22 mouse cellular contexts compared by ENCODE assay signal in genomic region chr4:101350656-101351055, GRCm38 (mm10).
A peak's percentile ranks its signal among the peaks of the same experiment; 100 is the strongest.
DNase-seq lines count a peak whose midpoint lies in the region; ATAC-seq and TF ChIP-seq lines count a peak whose summit lies in the region.
"Had no signal": no experiment of that assay in that cellular context is flagged by ENCODE, and none has a peak within 500 bp of the region (broad histone marks: within the 10 kb centered on the region; RNA-seq: fewer than 3 reads in every experiment).

No protein-coding gene starts in this region.

- in situ Hi-C loops in ES-E14 (cut with MboI; ENCODE audit: low sequenced_read_pairs in 2 of 2, unreplicated experiment in 2 of 2) = no loop called here

- H3K4me1 ChIP-seq in ES-E14 (ENCODE audit: control insufficient read depth in 2 of 2, insufficient read depth in 2 of 2, low read length in 2 of 2, poor library complexity in 1 of 2) = no peaks in the 10 kb centered on the region
- H3K4me1 ChIP-seq in midbrain, embryonic 13.5 days (replicated peaks) = peaks cover 31% of the 10 kb centered on the region
- peaks cover 4% of the 10 kb centered on the region for H3K4me1 ChIP-seq in intestine, embryonic 15.5 days (replicated peaks)

- intact Hi-C loops in heart, postnatal 14 days (cut with DNase I) = loop anchor here (5.0 kb wide), 1 partner anchor 58 kb away; no protein-coding TSS in a partner anchor

- 86% methylated on average over 8 of the region's 8 CpGs for WGBS in midbrain, embryonic 13.5 days
- WGBS in intestine, embryonic 15.5 days = 92% methylated on average over 8 of the region's 8 CpGs

- 0 out of 2 replicates have a peak overlapping the region, but pooled peaks have one; percentile 19 for H3K9ac ChIP-seq in ES-E14 (ENCODE audit: insufficient read depth, low read depth, low read length, poor library complexity, severe bottlenecking)
- no peak overlapping the region for H3K9ac ChIP-seq in midbrain, embryonic 13.5 days (replicated peaks)
- H3K9ac ChIP-seq in intestine, embryonic 15.5 days = no peak overlapping the region
- H3K9ac ChIP-seq: heart, embryonic 13.5 days; hindbrain, embryonic 14.5 days; limb, embryonic 12.5 days; liver, embryonic 14.5 days; lung, embryonic 15.5 days had no signal

- peaks cover 9% of the 10 kb centered on the region; the same call in 1 of the 2 replicates for H3K36me3 ChIP-seq in ES-E14 (ENCODE audit: control insufficient read depth, insufficient read depth, low read length, poor library complexity, severe bottlenecking)
- peaks cover 19% of the 10 kb centered on the region for H3K36me3 ChIP-seq in midbrain, embryonic 13.5 days
- no peaks in the 10 kb centered on the region for H3K36me3 ChIP-seq in intestine, embryonic 15.5 days
- H3K36me3 ChIP-seq: G1E; lung, embryonic 15.5 days had no signal

- no peak for ATAC-seq in midbrain, embryonic 13.5 days
- no peak for ATAC-seq in intestine, embryonic 15.5 days

- DNase-seq in heart, adult 11 months = peak; percentile 92
- DNase-seq in heart, postnatal 14 days = no peak
- no peak for DNase-seq in ES-E14 (ENCODE audit: low read depth, low spot score)
- peak; percentile 32 for DNase-seq in ZHBTc4 (ENCODE audit: low read depth, low spot score)
- DNase-seq in adrenal gland, postnatal 25 days = peak; percentile 38
- DNase-seq: cerebellum, adult 8-10 months; gastrocnemius, postnatal 10 days; heart, postnatal 36 days; kidney, postnatal 4 days; right cerebral cortex, adult 18-20 months; thymus, postnatal 4 days had no signal

- no peak overlapping the region for H3K4me3 ChIP-seq in ES-E14 (ENCODE audit: insufficient read depth in 1 of 2, low read depth in 1 of 2, low read length in 2 of 2, poor library complexity in 1 of 2, severe bottlenecking in 1 of 2)
- H3K4me3 ChIP-seq in midbrain, embryonic 13.5 days (replicated peaks) = no peak overlapping the region
- H3K4me3 ChIP-seq in intestine, embryonic 15.5 days (replicated peaks) = no peak overlapping the region
- H3K4me3 ChIP-seq: forebrain, embryonic 10.5 days; heart, embryonic 13.5 days; limb, embryonic 12.5 days; lung, embryonic 15.5 days; midbrain, embryonic 10.5 days had no signal

- H3K27me3 ChIP-seq in midbrain, embryonic 13.5 days = no peaks in the 10 kb centered on the region
- H3K27me3 ChIP-seq in intestine, embryonic 15.5 days (replicated peaks) = no peaks in the 10 kb centered on the region; the same call in 1 of the 2 replicates
- H3K27me3 ChIP-seq: heart, embryonic 13.5 days had no signal

- no peak overlapping the region for H3K4me2 ChIP-seq in midbrain, embryonic 13.5 days (replicated peaks)
- H3K4me2 ChIP-seq in intestine, embryonic 15.5 days (replicated peaks) = no peak overlapping the region
- H3K4me2 ChIP-seq: heart, embryonic 13.5 days; hindbrain, embryonic 14.5 days; limb, embryonic 12.5 days; lung, embryonic 15.5 days had no signal

- H3K27ac ChIP-seq in ES-E14 (ENCODE audit: insufficient read depth, low read depth, low read length, poor library complexity, severe bottlenecking) = no peak overlapping the region
- H3K27ac ChIP-seq in midbrain, embryonic 13.5 days = no peak overlapping the region
- H3K27ac ChIP-seq in intestine, embryonic 15.5 days = no peak overlapping the region
- H3K27ac ChIP-seq: forebrain, embryonic 10.5 days; heart, embryonic 13.5 days; hindbrain, embryonic 14.5 days; limb, embryonic 12.5 days; liver, embryonic 14.5 days; lung, embryonic 15.5 days; macrophage; midbrain, embryonic 10.5 days had no signal

- no peaks in the 10 kb centered on the region for H3K9me3 ChIP-seq in ES-E14 (ENCODE audit: control insufficient read depth, insufficient read depth, low read depth, low read length)
- no peaks in the 10 kb centered on the region for H3K9me3 ChIP-seq in midbrain, embryonic 13.5 days
- H3K9me3 ChIP-seq in intestine, embryonic 15.5 days = no peaks in the 10 kb centered on the region
- H3K9me3 ChIP-seq: forebrain, embryonic 10.5 days; G1E; heart, embryonic 13.5 days; limb, embryonic 12.5 days; lung, embryonic 15.5 days; midbrain, embryonic 10.5 days had no signal

TF ChIP-seq in ES-E14, 5 proteins besides CTCF, POLR2A, EP300 and RAD21:
- TF ChIP-seq HCFC1 (IDR thresholded peaks at IDR 0.05; ENCODE audit: borderline replicate concordance, insufficient read depth, low read length) (no peak), MAFK (IDR thresholded peaks at IDR 0.05; ENCODE audit: insufficient read depth, low read depth, low read length) (no peak), CHD2 (IDR thresholded peaks at IDR 0.05; ENCODE audit: low read depth, low read length) (no peak), ZNF384 (IDR thresholded peaks at IDR 0.05; ENCODE audit: low read depth, low read length) (no peak), ZC3H11A (IDR thresholded peaks at IDR 0.05; ENCODE audit: borderline replicate concordance, low read depth, low read length) (no peak)

Comparison
In these comparisons a context has a peak if more than half of its experiments do, and no peak if none do; other contexts are left out.
1. DNase-seq: peak in heart, adult 11 months (single experiment), ZHBTc4 (single experiment) and adrenal gland, postnatal 25 days (single experiment); none in heart, postnatal 14 days (0 of 2) and ES-E14 (single experiment).